Mouse (Mus musculus): ENCODE data around the gene Alox5. TPM values are rescaled to one million over a fixed set of nuclear protein-coding genes. Genes with fewer than 3 reads are reported as not detected.

The Alox5 gene
- polyA plus RNA-seq, 1 experiment from 2014 or later: 0.46 TPM

- ATAC-seq (replicated peaks; ENCODE audit: low FRiP score, low read depth) (no peak), DNase-seq (ENCODE audit: low spot score) (no peak)
- Histone ChIP-seq H3K27ac (no peak overlapping the region), H3K4me1 (replicated peaks; ENCODE audit: insufficient read depth, low read length) (no peaks in the 10 kb centered on the region), H3K4me3 (replicated peaks; ENCODE audit: low read depth, low read length) (no peak overlapping the region), H3K4me2 (ENCODE audit: low read length) (no peak overlapping the region), H3K27me3 (ENCODE audit: insufficient read depth, low read length) (no peaks in the 10 kb centered on the region), H3K9me3 (replicated peaks; ENCODE audit: low read length) (no peaks in the 10 kb centered on the region), H3K9ac (ENCODE audit: low read depth, low read length) (no peak overlapping the region), H3K36me3 (ENCODE audit: insufficient read depth, low read length) (no peaks in the 10 kb centered on the region)
- WGBS: 75% methylated on average over 4 of the region's 4 CpGs
- no peak for TF ChIP-seq CTCF (IDR thresholded peaks at IDR 0.05; ENCODE audit: low read depth)
These were observed 20.5 kb downstream of the Alox5 start for GRCm38 (mm10) chr6:116440447-116440846.

- Histone ChIP-seq H3K36me3 (ENCODE audit: insufficient read depth, low read length) (no peaks in the 10 kb centered on the region), H3K4me1 (replicated peaks; ENCODE audit: insufficient read depth, low read length) (no peaks in the 10 kb centered on the region), H3K4me3 (replicated peaks; ENCODE audit: low read depth, low read length) (no peak overlapping the region), H3K4me2 (ENCODE audit: low read length) (no peak overlapping the region), H3K27ac (no peak overlapping the region), H3K9me3 (replicated peaks; ENCODE audit: low read length) (no peaks in the 10 kb centered on the region), H3K27me3 (ENCODE audit: insufficient read depth, low read length) (no peaks in the 10 kb centered on the region), H3K9ac (ENCODE audit: low read depth, low read length) (no peak overlapping the region)
- no peak for TF ChIP-seq CTCF (IDR thresholded peaks at IDR 0.05; ENCODE audit: low read depth)
- 76% methylated on average over 6 of the region's 6 CpGs for WGBS
- ATAC-seq (replicated peaks; ENCODE audit: low FRiP score, low read depth) (no peak), DNase-seq (ENCODE audit: low spot score) (no peak)
These were observed 21.4 kb downstream of the Alox5 start for GRCm38 (mm10) chr6:116439531-116439930.

GRCm38 (mm10) chr6:116438864-116439263, 22.1 kb downstream of the Alox5 start:
- TF ChIP-seq CTCF (IDR thresholded peaks at IDR 0.05; ENCODE audit: low read depth): no peak
- no peak overlapping the region for H3K4me3 ChIP-seq (replicated peaks; ENCODE audit: low read depth, low read length)
- H3K27ac ChIP-seq: no peak overlapping the region
- 78% methylated on average over 6 of the region's 6 CpGs for WGBS
- H3K4me1 ChIP-seq (replicated peaks; ENCODE audit: insufficient read depth, low read length): no peaks in the 10 kb centered on the region
- ATAC-seq (replicated peaks; ENCODE audit: low FRiP score, low read depth) (no peak), DNase-seq (ENCODE audit: low spot score) (no peak)
- H3K9ac ChIP-seq (ENCODE audit: low read depth, low read length): no peak overlapping the region
- H3K36me3 ChIP-seq (ENCODE audit: insufficient read depth, low read length): no peaks in the 10 kb centered on the region
- no peak overlapping the region for H3K4me2 ChIP-seq (ENCODE audit: low read length)
- H3K9me3 ChIP-seq (replicated peaks; ENCODE audit: low read length): no peaks in the 10 kb centered on the region
- H3K27me3 ChIP-seq (ENCODE audit: insufficient read depth, low read length): no peaks in the 10 kb centered on the region

DNA sequence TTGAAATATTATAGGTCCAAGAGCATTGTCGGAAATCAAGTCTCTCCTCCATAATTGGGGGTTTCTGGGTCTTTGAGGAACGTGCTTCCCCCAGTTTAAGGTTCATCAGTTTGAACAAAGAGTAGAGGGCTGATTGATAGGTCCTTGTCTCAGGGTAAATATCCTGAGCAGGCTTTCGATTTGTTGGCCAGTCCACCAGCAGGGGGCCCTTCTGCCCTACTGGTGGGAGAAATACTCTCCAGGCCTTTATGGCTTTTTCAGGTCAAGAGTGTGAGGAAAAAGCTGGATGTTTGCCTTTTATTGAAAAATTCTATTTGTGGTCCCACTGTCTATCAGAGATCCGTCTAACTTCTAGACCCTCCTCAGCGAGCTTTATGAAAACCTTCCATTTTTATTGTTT, 32.7 kb downstream of the Alox5 start:
- 63% methylated on average over 5 of the region's 5 CpGs for WGBS
- H3K4me3 ChIP-seq (replicated peaks; ENCODE audit: low read depth, low read length): no peak overlapping the region
- ATAC-seq (replicated peaks; ENCODE audit: low FRiP score, low read depth): no peak
- no peaks in the 10 kb centered on the region for H3K36me3 ChIP-seq (ENCODE audit: insufficient read depth, low read length)
- peak; percentile 39 for DNase-seq (ENCODE audit: low spot score)
- H3K9me3 ChIP-seq (replicated peaks; ENCODE audit: low read length): no peaks in the 10 kb centered on the region
- no peak overlapping the region for H3K4me2 ChIP-seq (ENCODE audit: low read length)
- H3K27me3 ChIP-seq (ENCODE audit: insufficient read depth, low read length): no peaks in the 10 kb centered on the region
- TF ChIP-seq CTCF (IDR thresholded peaks at IDR 0.05; ENCODE audit: low read depth): peak; percentile 70
- H3K9ac ChIP-seq (ENCODE audit: low read depth, low read length): no peak overlapping the region
- no peak overlapping the region for H3K27ac ChIP-seq
- H3K4me1 ChIP-seq (replicated peaks; ENCODE audit: insufficient read depth, low read length): no peaks in the 10 kb centered on the region

GRCm38 (mm10) chr6:116427552-116427951, 33.4 kb downstream of the Alox5 start:
- WGBS: 81% methylated on average over 3 of the region's 3 CpGs
- no peak overlapping the region for H3K4me3 ChIP-seq (replicated peaks; ENCODE audit: low read depth, low read length)
- H3K9me3 ChIP-seq (replicated peaks; ENCODE audit: low read length): no peaks in the 10 kb centered on the region
- H3K4me2 ChIP-seq (ENCODE audit: low read length): no peak overlapping the region
- no peak for TF ChIP-seq CTCF (IDR thresholded peaks at IDR 0.05; ENCODE audit: low read depth)
- no peak overlapping the region for H3K9ac ChIP-seq (ENCODE audit: low read depth, low read length)
- no peak for ATAC-seq (replicated peaks; ENCODE audit: low FRiP score, low read depth)
- H3K36me3 ChIP-seq (ENCODE audit: insufficient read depth, low read length): no peaks in the 10 kb centered on the region
- no peaks in the 10 kb centered on the region for H3K4me1 ChIP-seq (replicated peaks; ENCODE audit: insufficient read depth, low read length)
- H3K27ac ChIP-seq: no peak overlapping the region
- H3K27me3 ChIP-seq (ENCODE audit: insufficient read depth, low read length): no peaks in the 10 kb centered on the region
- DNase-seq (ENCODE audit: low spot score): no peak

DNA sequence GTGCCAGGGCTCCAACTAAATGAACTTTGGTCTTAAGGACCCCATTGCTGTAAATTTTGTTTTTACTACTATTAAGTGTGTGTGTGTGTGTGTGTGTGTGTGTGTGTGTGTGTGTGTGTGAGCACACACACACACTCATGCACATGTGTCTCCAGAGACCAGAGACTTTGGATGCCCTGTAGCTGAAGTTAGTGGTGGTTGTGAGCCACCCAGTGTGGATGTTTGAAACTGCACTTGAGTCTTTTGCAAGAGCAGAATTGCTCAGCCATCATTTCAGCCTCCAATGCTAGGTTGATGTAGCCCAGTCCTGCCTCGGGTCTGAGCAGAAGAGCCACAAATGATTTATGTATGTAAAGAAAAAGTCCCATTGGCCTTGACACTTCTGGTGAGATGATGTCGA, 37.3 kb downstream of the Alox5 start:
- Histone ChIP-seq H3K36me3 (ENCODE audit: insufficient read depth, low read length) (no peaks in the 10 kb centered on the region), H3K9ac (ENCODE audit: low read depth, low read length) (no peak overlapping the region), H3K4me1 (replicated peaks; ENCODE audit: insufficient read depth, low read length) (no peaks in the 10 kb centered on the region), H3K9me3 (replicated peaks; ENCODE audit: low read length) (no peaks in the 10 kb centered on the region), H3K4me3 (replicated peaks; ENCODE audit: low read depth, low read length) (no peak overlapping the region), H3K27ac (no peak overlapping the region), H3K27me3 (ENCODE audit: insufficient read depth, low read length) (no peaks in the 10 kb centered on the region), H3K4me2 (ENCODE audit: low read length) (no peak overlapping the region)
- WGBS: 38% methylated on average over 2 of the region's 2 CpGs
- ATAC-seq (replicated peaks; ENCODE audit: low FRiP score, low read depth) (no peak), DNase-seq (ENCODE audit: low spot score) (peak; percentile 21)
- peak; percentile 67 for TF ChIP-seq CTCF (IDR thresholded peaks at IDR 0.05; ENCODE audit: low read depth)

- DNase-seq (ENCODE audit: low spot score) (no peak), ATAC-seq (replicated peaks; ENCODE audit: low FRiP score, low read depth) (no peak)
- H3K27me3 ChIP-seq (ENCODE audit: insufficient read depth, low read length): no peaks in the 10 kb centered on the region
- no peaks in the 10 kb centered on the region for H3K4me1 ChIP-seq (replicated peaks; ENCODE audit: insufficient read depth, low read length)
- H3K27ac ChIP-seq: no peak overlapping the region
- H3K36me3 ChIP-seq (ENCODE audit: insufficient read depth, low read length): no peaks in the 10 kb centered on the region
- H3K9me3 ChIP-seq (replicated peaks; ENCODE audit: low read length): no peaks in the 10 kb centered on the region
- 85% methylated on average over 7 of the region's 7 CpGs for WGBS
- no peak for TF ChIP-seq CTCF (IDR thresholded peaks at IDR 0.05; ENCODE audit: low read depth)
- H3K4me3 ChIP-seq (replicated peaks; ENCODE audit: low read depth, low read length): no peak overlapping the region
- no peak overlapping the region for H3K9ac ChIP-seq (ENCODE audit: low read depth, low read length)
- H3K4me2 ChIP-seq (ENCODE audit: low read length): no peak overlapping the region
These were observed 38.0 kb downstream of the Alox5 start for GRCm38 (mm10) chr6:116422991-116423390.
